Mouse (Mus musculus) forebrain, embryonic 13.5 days (tissue): ENCODE measurements at regions not wholly inside any gene's neighbourhood (a gene's known extent, or its start where the extent isn't known, plus 50 kb on each side); places are given as distances from the start of the nearest gene placed in this dataset.

ENCODE experiments used
- ATAC-seq: fragments of 200-750 bp; cut with Nextera tagmentation; 2 replicates; pipeline ENCODE4 v1.8.0; 2017
- H3K27ac ChIP-seq: fragments of 300-500 bp; sonication (generic); 2 replicates; pipeline ENCODE4 v1.5.1; 2015; ENCODE audit warnings: inconsistent platforms, mild to moderate bottlenecking, moderate library complexity
- H3K27me3 ChIP-seq: fragments of 300-500 bp; sonication (generic); 2 replicates; pipeline ENCODE4 v1.6.1; 2015; ENCODE audit warnings: mild to moderate bottlenecking, inconsistent platforms
- H3K36me3 ChIP-seq: fragments of 300-500 bp; sonication (generic); 2 replicates; pipeline ENCODE4 v1.6.1; 2015; ENCODE audit warnings: mild to moderate bottlenecking, inconsistent platforms; ENCODE audit not compliant: poor library complexity, severe bottlenecking
- H3K4me1 ChIP-seq: fragments of 300-500 bp; sonication (generic); 2 replicates; pipeline ENCODE4 v1.6.1; 2015; ENCODE audit warnings: inconsistent platforms
- H3K4me2 ChIP-seq: fragments of 300-500 bp; sonication (generic); 2 replicates; pipeline ENCODE4 v1.6.1; 2015; ENCODE audit warnings: inconsistent platforms, mild to moderate bottlenecking, moderate library complexity
- H3K4me3 ChIP-seq: fragments of 300-500 bp; sonication (generic); 2 replicates; pipeline ENCODE4 v1.5.1; 2015; ENCODE audit warnings: mild to moderate bottlenecking, inconsistent platforms
- H3K9ac ChIP-seq: fragments of 300-500 bp; sonication (generic); 2 replicates; pipeline ENCODE4 v1.6.1; 2015; ENCODE audit warnings: mild to moderate bottlenecking, inconsistent platforms
- H3K9me3 ChIP-seq: fragments of 300-500 bp; sonication (generic); replicated peaks from 2 replicates; pipeline ENCODE4 v1.6.1; 2016; ENCODE audit warnings: inconsistent platforms
- WGBS: fragments of 180-500 bp; shearing (Covaris S2); methylation state at CpG from one replicate; pipeline ENCODE4 v1.1.7; 2015; 5-methylcytosine and 5-hydroxymethylcytosine counted together

DNA sequence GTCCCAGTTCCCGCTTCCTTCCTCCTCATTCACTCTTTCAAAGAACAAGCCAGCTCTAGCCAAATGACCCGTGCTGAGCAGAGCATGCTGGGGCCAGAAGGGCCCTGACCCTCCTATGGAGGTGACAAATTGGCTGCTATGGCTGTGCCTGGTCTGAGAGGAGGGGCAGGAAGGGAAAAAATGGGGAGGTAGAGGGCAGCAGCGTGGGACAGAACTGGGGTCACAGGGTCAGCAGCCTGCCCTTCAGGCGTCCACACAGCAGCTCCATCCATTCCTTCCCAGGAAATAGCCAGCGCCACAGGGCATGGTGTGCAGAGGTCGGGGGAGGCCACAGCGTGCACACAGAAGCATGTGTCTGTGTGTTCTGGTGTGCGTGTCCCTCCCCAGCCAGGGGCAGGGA is 292.2 kb upstream of the Tbx3 start:
- 46% methylated on average over 8 of the region's 8 CpGs for WGBS
- no peak overlapping the region for H3K27ac ChIP-seq
- no peak overlapping the region for H3K4me2 ChIP-seq
- no peak overlapping the region for H3K4me3 ChIP-seq
- no peaks in the 10 kb centered on the region for H3K27me3 ChIP-seq
- H3K36me3 ChIP-seq = no peaks in the 10 kb centered on the region
- H3K4me1 ChIP-seq = no peaks in the 10 kb centered on the region
- H3K9me3 ChIP-seq = no peaks in the 10 kb centered on the region
- no peak for ATAC-seq
- H3K9ac ChIP-seq = no peak overlapping the region

DNA sequence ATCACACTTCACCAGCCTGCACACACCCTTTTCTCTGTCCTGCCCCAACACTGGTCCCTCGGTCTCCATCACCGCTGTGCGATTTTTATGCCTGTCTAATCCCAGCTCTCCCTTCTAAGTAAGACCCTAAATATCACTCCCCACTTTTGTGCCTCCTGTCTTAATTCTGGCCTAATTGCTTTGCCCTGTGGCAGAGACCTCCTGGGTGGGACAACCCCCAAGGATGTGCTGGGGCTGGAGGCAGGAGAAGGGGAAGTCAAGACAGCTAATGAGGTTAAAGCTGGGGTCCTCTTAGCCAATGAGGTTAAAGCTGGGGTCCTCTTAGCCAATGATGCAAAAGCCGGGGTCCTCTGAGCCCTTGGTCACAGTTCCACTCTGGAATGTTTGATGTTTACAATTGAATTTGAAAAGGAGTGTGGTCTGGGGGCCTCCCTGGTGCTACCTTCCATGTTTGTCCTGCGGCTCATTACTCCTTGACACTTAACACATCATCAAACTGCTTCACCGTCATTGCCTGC is 290.5 kb upstream of the Tbx3 start:
- H3K27ac ChIP-seq = no peak overlapping the region
- no peaks in the 10 kb centered on the region for H3K9me3 ChIP-seq
- no peak overlapping the region for H3K4me3 ChIP-seq
- H3K36me3 ChIP-seq = no peaks in the 10 kb centered on the region
- H3K9ac ChIP-seq = no peak overlapping the region
- H3K27me3 ChIP-seq = no peaks in the 10 kb centered on the region
- ATAC-seq = no peak
- no peak overlapping the region for H3K4me2 ChIP-seq
- WGBS = 84% methylated on average over 6 of the region's 6 CpGs
- H3K4me1 ChIP-seq = no peaks in the 10 kb centered on the region

DNA sequence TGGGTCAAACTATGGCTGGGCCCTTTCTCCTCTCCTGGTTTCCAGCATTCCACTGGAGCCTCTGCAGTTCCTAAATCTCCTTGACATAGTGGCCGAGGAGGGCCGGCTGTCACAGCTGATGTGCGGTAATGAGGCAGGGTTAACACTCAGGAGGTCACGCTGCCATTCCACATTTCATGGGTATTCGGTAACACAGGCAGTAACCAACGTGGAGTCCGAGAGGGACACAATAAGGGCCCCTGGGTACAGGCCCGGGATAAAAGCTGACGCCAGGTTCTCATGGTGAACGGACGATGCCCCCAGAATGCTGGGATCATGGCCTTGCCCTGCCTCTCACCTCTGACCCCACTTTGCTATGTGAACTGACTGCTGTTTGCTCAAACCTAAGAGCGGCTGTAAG is 289.0 kb upstream of the Tbx3 start:
- Histone ChIP-seq H3K27me3 (no peaks in the 10 kb centered on the region), H3K4me3 (no peak overlapping the region), H3K4me2 (no peak overlapping the region), H3K36me3 (no peaks in the 10 kb centered on the region), H3K4me1 (no peaks in the 10 kb centered on the region), H3K9ac (no peak overlapping the region), H3K9me3 (no peaks in the 10 kb centered on the region), H3K27ac (no peak overlapping the region)
- 89% methylated on average over 12 of the region's 12 CpGs for whole genome bisulfite sequencing
- no peak for ATAC-seq

DNA sequence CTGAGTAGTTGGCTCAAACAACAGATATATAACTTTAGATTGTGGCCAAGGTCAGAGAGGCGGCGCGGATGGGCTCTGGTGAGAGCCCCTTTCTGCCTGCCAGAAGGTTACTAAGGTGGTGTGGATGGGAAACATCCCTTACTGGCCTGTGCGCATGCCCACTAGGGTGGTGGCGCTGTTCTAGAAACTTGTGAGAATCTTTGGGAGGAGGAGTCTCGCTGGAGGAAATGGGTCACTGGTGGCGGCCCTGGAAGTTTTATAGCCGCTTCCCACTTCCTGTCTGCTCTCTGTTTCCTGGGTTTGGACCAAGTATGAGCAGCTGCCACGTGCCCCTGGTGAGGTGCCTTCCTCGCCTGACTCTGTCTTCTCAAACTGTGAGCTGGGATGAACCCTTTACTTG is 285.0 kb upstream of the Tbx3 start:
- 93% methylated on average over 10 of the region's 10 CpGs for WGBS
- H3K27me3 ChIP-seq = no peaks in the 10 kb centered on the region
- ATAC-seq = no peak
- H3K27ac ChIP-seq = no peak overlapping the region
- H3K9me3 ChIP-seq = no peaks in the 10 kb centered on the region
- peaks cover 7% of the 10 kb centered on the region; the same call in 1 of the 2 replicates for H3K4me1 ChIP-seq
- H3K9ac ChIP-seq = no peak overlapping the region
- no peak overlapping the region for H3K4me3 ChIP-seq
- H3K4me2 ChIP-seq = no peak overlapping the region
- no peaks in the 10 kb centered on the region for H3K36me3 ChIP-seq

DNA sequence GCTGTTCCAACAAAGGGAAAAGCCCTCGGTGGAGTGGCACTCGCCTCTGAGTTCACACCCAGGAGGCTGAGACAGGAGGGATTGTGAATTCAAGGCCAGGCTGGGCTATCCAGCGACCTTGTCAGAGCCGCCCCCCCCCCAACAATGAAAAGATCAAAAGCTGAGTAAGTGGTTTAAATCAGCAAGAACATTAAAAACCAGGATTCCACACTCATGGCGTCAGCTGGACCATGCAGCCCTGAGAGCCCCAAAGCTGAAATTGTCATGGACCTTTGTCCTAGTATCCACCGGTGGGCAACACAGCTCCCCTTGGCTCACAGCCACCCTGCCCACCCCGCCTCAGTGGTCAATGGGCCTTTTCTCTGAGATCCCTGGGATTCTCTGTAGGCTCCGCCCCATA is 283.6 kb upstream of the Tbx3 start:
- Histone ChIP-seq H3K4me3 (no peak overlapping the region), H3K9ac (no peak overlapping the region), H3K27me3 (no peaks in the 10 kb centered on the region), H3K4me1 (peaks cover 7% of the 10 kb centered on the region; the same call in 1 of the 2 replicates), H3K36me3 (no peaks in the 10 kb centered on the region), H3K9me3 (no peaks in the 10 kb centered on the region), H3K4me2 (no peak overlapping the region), H3K27ac (no peak overlapping the region)
- 49% methylated on average over 8 of the region's 8 CpGs for WGBS
- ATAC-seq = no peak

DNA sequence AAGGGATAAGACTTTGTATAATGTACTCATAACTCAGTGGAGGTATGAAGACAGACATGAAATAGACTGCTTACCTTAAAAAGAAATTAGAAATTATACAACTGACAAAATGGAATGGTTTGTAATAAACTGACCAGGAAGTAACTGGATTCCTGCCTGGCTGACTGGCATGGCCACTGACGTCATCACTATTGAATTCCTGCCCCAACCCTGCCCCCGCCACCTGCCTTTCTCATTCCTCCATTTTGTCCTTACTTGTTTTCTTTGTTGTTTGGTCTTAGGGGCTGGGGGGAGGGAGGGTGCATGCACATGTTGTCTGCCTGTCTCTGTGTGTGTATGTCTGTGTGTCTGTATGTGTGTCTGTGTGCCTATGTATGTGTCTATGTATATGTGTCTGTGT is 283.2 kb upstream of the Tbx3 start:
- no peak overlapping the region for H3K27ac ChIP-seq
- 52% methylated on average over 2 of the region's 2 CpGs for WGBS

DNA sequence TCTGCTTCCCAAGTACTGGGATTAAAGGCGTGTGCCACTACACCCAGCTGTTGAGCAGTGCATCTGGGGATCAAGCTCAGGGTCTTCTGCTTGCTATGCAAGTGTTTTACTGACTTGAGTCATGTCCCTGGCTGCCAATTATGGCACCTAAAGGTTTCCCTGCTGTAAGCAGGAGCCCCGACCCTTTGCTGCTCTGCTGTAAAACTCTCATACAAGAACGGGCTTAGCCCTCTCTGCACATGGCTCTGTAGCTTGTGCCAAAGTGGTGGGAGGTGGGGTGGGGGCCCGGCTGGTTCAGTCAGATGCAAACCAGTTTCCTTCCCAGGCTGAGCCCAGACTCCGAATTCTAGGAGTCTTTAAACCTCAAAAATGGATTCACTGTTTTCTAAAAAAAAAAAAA is 281.6 kb upstream of the Tbx3 start:
- H3K4me1 ChIP-seq = peaks cover 7% of the 10 kb centered on the region; the same call in 1 of the 2 replicates
- no peak overlapping the region for H3K4me3 ChIP-seq
- H3K36me3 ChIP-seq = no peaks in the 10 kb centered on the region
- no peak for ATAC-seq
- no peaks in the 10 kb centered on the region for H3K9me3 ChIP-seq
- no peak overlapping the region for H3K4me2 ChIP-seq
- H3K9ac ChIP-seq = no peak overlapping the region
- no peaks in the 10 kb centered on the region for H3K27me3 ChIP-seq
- WGBS = 52% methylated on average over 5 of the region's 5 CpGs
- no peak overlapping the region for H3K27ac ChIP-seq

More for the DNA sequence above, 283.2 kb upstream of the Tbx3 start:
- no peak overlapping the region for H3K9ac ChIP-seq
- no peak overlapping the region for H3K4me3 ChIP-seq
- no peaks in the 10 kb centered on the region for H3K9me3 ChIP-seq
- no peaks in the 10 kb centered on the region for H3K36me3 ChIP-seq
- no peak for ATAC-seq
- H3K4me2 ChIP-seq = no peak overlapping the region
- peaks cover 7% of the 10 kb centered on the region; the same call in 1 of the 2 replicates for H3K4me1 ChIP-seq
- H3K27me3 ChIP-seq = no peaks in the 10 kb centered on the region

DNA sequence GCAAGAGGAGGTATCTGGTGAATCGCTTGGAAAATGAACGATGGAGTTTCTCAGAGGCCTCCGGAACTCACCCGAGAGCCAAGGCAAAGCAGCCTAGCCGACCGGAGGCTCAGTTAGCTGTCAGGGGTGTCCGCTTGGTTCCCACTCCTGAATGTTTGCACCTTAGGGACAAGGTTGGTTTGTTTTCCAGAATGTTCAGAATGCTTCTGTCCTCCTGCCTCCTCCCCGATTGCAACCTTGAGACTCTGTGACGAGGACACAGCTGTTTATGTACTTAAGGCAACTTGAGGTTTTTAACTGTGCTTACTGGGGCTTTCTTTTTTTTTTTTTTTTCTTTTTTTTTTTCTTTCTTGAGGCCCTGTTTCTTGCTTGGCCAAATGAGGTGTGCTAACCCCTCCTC is 281.1 kb upstream of the Tbx3 start:
- Histone ChIP-seq H3K36me3 (no peaks in the 10 kb centered on the region), H3K9ac (no peak overlapping the region), H3K4me1 (peaks cover 7% of the 10 kb centered on the region; the same call in 1 of the 2 replicates), H3K9me3 (no peaks in the 10 kb centered on the region), H3K4me3 (no peak overlapping the region), H3K27ac (no peak overlapping the region), H3K27me3 (no peaks in the 10 kb centered on the region), H3K4me2 (no peak overlapping the region)
- no peak for ATAC-seq
- WGBS = 80% methylated on average over 9 of the region's 9 CpGs

DNA sequence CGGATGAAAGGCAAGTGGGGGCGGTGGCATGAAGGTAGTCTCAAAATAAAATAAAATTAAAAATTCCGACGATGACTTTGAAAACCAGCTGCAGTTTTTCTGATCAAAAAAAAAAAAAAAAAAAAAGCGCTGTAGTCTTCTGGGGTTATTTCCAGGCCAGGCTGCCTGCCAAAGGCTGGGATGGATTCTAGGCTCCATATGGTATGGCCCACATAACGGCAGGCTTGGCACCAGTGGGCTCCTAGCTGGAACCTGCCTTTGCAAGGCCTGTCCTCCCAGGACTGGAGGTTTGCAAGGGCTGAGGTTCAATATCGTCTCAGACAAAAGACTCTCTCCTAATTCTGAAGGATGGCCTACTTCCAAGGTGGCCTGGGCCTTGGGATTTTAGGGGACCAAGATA is 280.6 kb upstream of the Tbx3 start:
- WGBS = 82% methylated on average over 7 of the region's 7 CpGs

DNA sequence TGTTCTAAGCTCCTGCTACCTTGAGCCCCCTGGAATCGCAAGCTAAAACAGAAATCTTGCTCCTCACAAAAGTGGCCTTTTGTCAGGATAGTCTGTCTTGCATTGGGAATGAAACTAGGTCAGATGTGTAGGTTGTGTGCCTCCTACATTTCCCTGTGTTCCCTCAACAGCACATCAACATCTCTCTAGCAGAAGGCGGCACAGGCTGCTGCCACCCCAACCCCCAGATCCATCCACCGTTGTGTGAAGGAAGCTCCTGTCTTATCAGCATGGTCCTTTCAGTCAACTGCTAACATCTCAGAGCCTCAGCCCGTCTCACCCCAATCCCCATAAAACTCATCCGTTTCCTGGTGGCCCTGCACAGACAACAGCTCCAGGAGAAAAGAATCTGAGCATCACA is 272.0 kb upstream of the Tbx3 start:
- 90% methylated on average over 5 of the region's 5 CpGs for WGBS
- no peaks in the 10 kb centered on the region for H3K27me3 ChIP-seq
- H3K27ac ChIP-seq = no peak overlapping the region
- 0 out of 2 replicates have a peak, but pooled peaks cover 7% of the 10 kb centered on the region for H3K4me1 ChIP-seq
- no peak overlapping the region for H3K4me3 ChIP-seq
- no peak overlapping the region for H3K4me2 ChIP-seq
- H3K9me3 ChIP-seq = no peaks in the 10 kb centered on the region
- ATAC-seq = no peak
- no peak overlapping the region for H3K9ac ChIP-seq
- H3K36me3 ChIP-seq = no peaks in the 10 kb centered on the region

More for the DNA sequence above, 280.6 kb upstream of the Tbx3 start:
- no peak for ATAC-seq
- Histone ChIP-seq H3K27me3 (no peaks in the 10 kb centered on the region), H3K36me3 (no peaks in the 10 kb centered on the region), H3K4me1 (peaks cover 7% of the 10 kb centered on the region; the same call in 1 of the 2 replicates), H3K4me2 (no peak overlapping the region), H3K9ac (no peak overlapping the region), H3K9me3 (no peaks in the 10 kb centered on the region), H3K27ac (no peak overlapping the region), H3K4me3 (no peak overlapping the region)

DNA sequence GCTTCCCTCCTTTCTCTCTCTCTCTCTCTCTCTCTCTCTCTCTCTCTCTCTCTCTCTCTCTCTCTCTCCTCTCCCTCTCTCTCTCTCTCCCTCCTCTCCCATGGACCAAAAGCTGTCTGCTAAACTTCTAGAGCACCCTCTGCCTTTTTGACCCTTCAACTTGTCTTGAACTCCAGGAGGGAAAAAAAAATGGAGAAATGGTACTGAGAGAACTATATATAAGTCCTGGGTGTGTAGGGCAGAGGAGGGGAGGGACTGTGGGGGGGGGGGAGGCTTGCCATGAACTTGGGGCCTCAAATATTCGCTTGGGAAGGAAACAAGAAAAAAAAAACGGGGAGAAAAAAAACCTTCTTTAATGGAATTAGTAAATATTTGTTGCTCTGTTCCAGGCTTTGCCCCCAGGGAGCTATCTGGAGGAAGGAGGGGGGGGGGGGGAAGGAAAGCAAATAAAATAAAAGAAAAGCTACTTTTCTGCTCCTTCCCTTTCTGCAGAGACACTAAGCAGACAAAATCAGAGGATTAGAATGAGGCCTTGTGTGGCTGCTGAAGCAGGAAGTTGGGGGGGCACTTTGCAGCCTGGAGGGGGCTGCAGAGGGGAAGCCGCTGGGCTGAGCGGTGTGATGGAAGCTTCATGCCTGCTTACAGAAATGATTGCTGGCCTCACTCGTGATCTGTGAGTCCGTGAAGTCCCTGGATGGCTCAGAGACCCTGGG is 270.1 kb upstream of the Tbx3 start:
- no peak for ATAC-seq

DNA sequence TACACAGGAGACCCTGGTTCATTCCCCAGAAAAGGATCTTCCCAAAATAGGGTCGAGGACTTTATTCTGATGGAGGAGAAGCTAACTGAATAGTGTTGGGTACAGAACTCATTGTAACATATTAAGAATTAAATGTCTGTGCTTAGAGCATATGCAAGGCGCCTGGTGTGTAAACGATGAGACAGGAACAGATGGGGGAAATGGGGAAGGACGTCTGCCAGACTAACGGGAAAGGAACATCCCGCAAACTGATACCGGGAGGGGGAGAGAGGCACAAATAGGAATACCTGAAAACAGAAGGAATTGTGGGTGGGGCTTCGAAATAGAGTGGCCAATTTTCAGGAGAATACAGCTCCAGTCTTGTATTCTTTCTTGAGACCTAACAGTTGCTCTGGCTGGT is 268.6 kb upstream of the Tbx3 start:
- WGBS = 81% methylated on average over 8 of the region's 8 CpGs
- Histone ChIP-seq H3K4me3 (no peak overlapping the region), H3K27ac (no peak overlapping the region), H3K9me3 (no peaks in the 10 kb centered on the region), H3K4me1 (0 out of 2 replicates have a peak, but pooled peaks cover 7% of the 10 kb centered on the region), H3K36me3 (no peaks in the 10 kb centered on the region), H3K4me2 (no peak overlapping the region), H3K9ac (no peak overlapping the region), H3K27me3 (no peaks in the 10 kb centered on the region)
- no peak for ATAC-seq

More for the DNA sequence above, 270.1 kb upstream of the Tbx3 start:
- Histone ChIP-seq H3K4me2 (no peak overlapping the region), H3K4me1 (0 out of 2 replicates have a peak, but pooled peaks cover 7% of the 10 kb centered on the region), H3K4me3 (no peak overlapping the region), H3K9ac (0 out of 2 replicates have a peak overlapping the region, but pooled peaks have one; percentile 40), H3K9me3 (no peaks in the 10 kb centered on the region), H3K36me3 (no peaks in the 10 kb centered on the region), H3K27ac (no peak overlapping the region), H3K27me3 (no peaks in the 10 kb centered on the region)
- 23% methylated on average over 6 of the region's 6 CpGs for WGBS

DNA sequence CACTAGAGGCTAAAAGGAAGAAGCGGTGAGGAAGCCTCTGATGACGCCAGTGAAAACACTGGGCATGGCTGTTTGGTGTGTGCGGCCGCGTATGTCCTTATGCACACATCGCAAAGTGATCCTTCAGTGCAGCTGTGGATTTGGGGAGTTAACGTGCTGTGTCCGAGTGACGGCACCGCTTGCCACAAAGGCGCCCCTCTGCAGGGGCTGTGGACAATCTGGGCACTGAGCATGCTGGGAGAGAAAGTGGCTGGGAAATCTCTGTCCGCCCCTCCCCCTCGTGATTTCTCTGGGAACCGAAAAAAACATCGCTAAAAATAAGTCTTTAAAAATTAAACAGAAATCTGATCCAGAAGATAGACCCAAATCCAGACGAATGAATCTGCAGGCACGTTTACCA is 267.8 kb upstream of the Tbx3 start:
- WGBS = 79% methylated on average over 17 of the region's 17 CpGs
- Histone ChIP-seq H3K27ac (no peak overlapping the region), H3K36me3 (no peaks in the 10 kb centered on the region), H3K4me3 (no peak overlapping the region), H3K9me3 (no peaks in the 10 kb centered on the region), H3K4me1 (0 out of 2 replicates have a peak, but pooled peaks cover 7% of the 10 kb centered on the region), H3K9ac (no peak overlapping the region), H3K4me2 (no peak overlapping the region), H3K27me3 (no peaks in the 10 kb centered on the region)
- no peak for ATAC-seq
